Mouse (Mus musculus) embryo, embryonic 10 days (tissue): ENCODE results near the gene Pip4p1.
"Not testable (repeated sequence)": the region's sequence is repeated elsewhere in the genome, so short reads cannot be mapped to it uniquely, and the experiment has no call there.

ENCODE experiments used
- DNase-seq: peaks from one replicate; pipeline ENCODE4 v3.0.0-alpha.2; 2015; ENCODE audit warnings: low spot score

Gene Pip4p1

GRCm38 (mm10) chr14:50930754-50931492 lies at the start of gene Pip4p1, which contains the start of gene Pnp:
Pip4p1 (minus strand) TSS chr14:50930856.
Pnp (plus strand) TSS chr14:50931082.
- peak; percentile 99 for DNase-seq

- DNase-seq, result no peak
These were observed 49.0 kb upstream of the Pip4p1 start for GRCm38 (mm10) chr14:50979631-50980030.

GRCm38 (mm10) chr14:50978451-50978850 lies 47.8 kb upstream of the Pip4p1 start:
- not testable (repeated sequence) for DNase-seq

- DNase-seq, result peak; percentile 37
These were observed 46.0 kb upstream of the Pip4p1 start for GRCm38 (mm10) chr14:50976674-50977073.

GRCm38 (mm10) chr14:50975001-50975400 lies 44.3 kb upstream of the Pip4p1 start:
- no peak for DNase-seq

- peak; percentile 7 for DNase-seq
These were observed 43.0 kb upstream of the Pip4p1 start for GRCm38 (mm10) chr14:50973700-50974099.

- DNase-seq, result not testable (repeated sequence)
These were observed 42.4 kb upstream of the Pip4p1 start for GRCm38 (mm10) chr14:50973054-50973453.

- DNase-seq, result no peak
These were observed 40.2 kb upstream of the Pip4p1 start for GRCm38 (mm10) chr14:50970822-50971221.

GRCm38 (mm10) chr14:50969558-50970544 lies 39.2 kb upstream of the Pip4p1 start:
- DNase-seq, result peak; percentile 37

GRCm38 (mm10) chr14:50969041-50969440 lies 38.4 kb upstream of the Pip4p1 start:
- no peak for DNase-seq

- no peak for DNase-seq
These were observed 37.7 kb upstream of the Pip4p1 start for GRCm38 (mm10) chr14:50968216-50968980.

- not testable (repeated sequence) for DNase-seq
These were observed 27.8 kb upstream of the Pip4p1 start for GRCm38 (mm10) chr14:50958289-50958995.

- not testable (repeated sequence) for DNase-seq
These were observed 26.5 kb upstream of the Pip4p1 start for GRCm38 (mm10) chr14:50957146-50957545.

GRCm38 (mm10) chr14:50956724-50957123 lies 26.1 kb upstream of the Pip4p1 start:
- not testable (repeated sequence) for DNase-seq

- DNase-seq, result peak; percentile 21
These were observed 25.4 kb upstream of the Pip4p1 start, which contains the start of gene Pnp2 for GRCm38 (mm10) chr14:50955942-50956508. Pnp2 (plus strand) TSS chr14:50955992.

GRCm38 (mm10) chr14:50955487-50955886 lies 24.8 kb upstream of the Pip4p1 start:
- no peak for DNase-seq

- DNase-seq, result not testable (repeated sequence)
These were observed 14.9 kb upstream of the Pip4p1 start for GRCm38 (mm10) chr14:50945526-50945925.

- DNase-seq, result not testable (repeated sequence)
These were observed 14.4 kb upstream of the Pip4p1 start for GRCm38 (mm10) chr14:50945081-50945480.

- DNase-seq, result peak; percentile 64
These were observed 14.0 kb upstream of the Pip4p1 start for GRCm38 (mm10) chr14:50944668-50945033.

- peak; percentile 97 for DNase-seq
These were observed 13.4 kb upstream of the Pip4p1 start, which contains the start of gene Gm49342 for GRCm38 (mm10) chr14:50943932-50944667. Gm49342 (plus strand) TSS chr14:50944517.
